Mouse (Mus musculus): ENCODE measurements around the gene Slc2a2.
"Not testable (repeated sequence)": the region's sequence is repeated elsewhere in the genome, so short reads cannot be mapped to it uniquely, and the experiment has no call there.

The Slc2a2 gene

DNA sequence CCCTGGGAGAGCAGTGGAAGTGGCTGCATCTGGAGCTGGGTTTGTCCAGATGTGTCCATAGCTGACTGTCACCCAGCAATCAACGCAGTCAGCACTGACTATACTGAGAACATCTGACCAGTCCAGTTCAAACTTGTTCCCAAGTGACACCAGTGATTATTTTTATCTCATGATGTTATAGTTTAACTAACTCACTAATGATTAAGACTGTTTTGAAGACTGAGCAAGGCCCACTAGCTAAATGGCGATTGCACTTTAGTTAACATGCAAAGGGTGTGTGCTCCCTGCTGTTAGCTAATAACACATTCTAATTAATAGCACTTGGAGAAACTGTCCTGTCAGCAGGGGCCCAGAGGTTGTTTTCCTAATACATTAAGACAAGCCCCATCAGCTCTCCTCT lies 39.3 kb downstream of the Slc2a2 start:
- DNase-seq = peak; percentile 88

DNA sequence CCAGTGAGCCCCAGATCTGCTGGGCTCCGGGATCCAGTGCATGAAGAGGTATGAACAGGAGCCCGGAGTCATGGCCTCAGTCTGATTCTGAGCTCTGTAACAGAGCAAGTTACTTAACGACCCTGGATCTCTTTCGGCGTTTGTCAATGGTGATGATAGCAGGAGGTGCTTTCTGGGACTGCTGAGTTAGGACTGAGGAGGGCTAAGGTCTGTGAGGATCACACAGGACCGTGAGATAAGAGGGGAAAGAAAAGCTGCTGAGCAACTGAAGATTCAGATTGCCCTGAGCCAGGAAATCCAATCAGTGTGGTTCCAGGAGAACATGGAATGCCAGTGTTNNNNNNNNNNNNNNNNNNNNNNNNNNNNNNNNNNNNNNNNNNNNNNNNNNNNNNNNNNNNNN lies 42.6 kb downstream of the Slc2a2 start:
- DNase-seq = no peak

DNA sequence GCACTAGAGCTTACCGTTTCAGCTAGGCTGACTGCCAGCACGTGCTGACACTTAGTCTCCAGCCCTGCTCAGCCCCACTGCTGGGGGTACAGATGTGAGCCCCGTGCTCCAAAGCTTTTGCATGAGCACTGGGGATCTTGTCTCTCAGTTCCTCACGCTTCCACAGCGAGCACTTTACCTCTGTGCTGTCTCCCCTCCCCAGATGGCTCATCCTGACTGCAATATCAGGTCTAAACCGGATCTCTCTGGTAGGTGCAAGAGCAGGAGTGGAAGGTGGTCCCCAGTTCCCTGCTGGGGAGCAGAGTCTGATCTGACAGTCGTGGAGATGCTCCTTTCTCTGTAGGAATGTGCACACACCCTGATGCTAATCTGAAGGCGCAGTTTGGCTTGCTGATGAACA lies 45.5 kb downstream of the Slc2a2 start:
- no peak for DNase-seq

DNA sequence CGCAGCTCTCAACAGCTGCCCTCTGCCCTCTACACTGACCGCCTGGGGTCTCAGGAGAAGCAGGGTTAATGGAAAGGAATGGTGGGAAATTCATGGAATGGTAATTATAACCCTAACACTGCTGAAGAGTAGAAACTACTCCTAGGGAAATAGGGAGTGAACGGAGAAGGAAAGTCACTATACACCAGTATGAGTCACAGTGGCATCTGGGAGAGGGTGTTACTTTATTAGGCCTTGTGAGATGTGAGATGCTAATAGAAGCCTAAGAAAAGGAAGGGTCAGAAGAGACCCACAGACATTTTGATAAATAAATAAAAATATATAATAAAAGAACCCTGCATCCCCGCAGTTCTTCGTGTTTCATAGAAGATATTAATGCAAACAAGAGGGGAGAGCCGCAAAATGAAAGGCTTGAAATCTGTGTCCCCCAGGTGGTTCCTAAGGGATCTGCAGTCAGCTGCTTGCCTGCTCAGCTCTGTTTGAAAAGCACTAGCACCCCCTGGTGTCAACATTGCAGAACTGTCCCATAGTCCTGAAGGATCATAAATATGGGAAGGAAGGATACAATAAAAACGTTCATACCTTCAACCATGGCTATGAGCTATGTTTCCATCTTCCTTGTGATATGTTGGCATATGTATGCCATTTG lies 48.3 kb downstream of the Slc2a2 start:
- peak; percentile 84 for DNase-seq

DNA sequence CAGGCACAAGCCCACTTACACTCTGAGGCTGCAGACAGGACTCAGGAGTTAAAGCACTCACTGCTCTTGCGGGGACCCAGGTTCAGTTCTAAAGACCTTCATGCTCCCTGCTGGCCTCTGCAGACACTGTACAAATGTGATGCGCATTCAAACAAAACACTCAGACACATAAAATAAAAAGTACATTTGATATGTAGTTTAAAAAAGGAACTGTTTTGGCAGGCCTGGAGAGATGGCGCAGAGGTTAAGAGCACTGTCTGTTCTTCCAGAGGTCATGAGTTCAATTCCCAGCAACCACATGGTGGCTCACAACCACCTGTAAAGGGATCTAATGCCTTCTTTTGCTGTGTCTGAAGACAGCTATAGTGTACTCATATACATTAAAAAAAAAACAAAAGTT lies 50.4 kb downstream of the Slc2a2 start:
- no peak for DNase-seq

DNA sequence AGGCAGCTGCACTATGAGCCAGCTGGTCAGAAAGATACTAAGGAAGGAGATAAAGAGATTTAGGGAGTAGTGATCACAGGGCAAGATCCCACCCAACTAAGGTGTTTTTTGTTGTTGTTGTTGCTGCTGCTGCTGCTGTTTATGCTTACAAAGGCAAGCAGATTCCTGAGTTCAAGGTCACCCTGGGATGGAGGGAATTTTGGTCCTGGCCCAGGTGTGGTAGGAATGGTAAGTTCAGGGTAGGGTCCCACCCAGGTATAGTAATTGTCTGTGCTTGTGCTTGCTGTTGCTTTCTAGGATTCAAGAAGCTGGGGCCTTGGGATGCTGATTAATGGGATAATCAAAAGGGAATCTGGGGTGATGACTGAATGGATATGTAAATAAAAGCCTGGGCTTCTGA lies 51.3 kb downstream of the Slc2a2 start:
- DNase-seq = no peak

DNA sequence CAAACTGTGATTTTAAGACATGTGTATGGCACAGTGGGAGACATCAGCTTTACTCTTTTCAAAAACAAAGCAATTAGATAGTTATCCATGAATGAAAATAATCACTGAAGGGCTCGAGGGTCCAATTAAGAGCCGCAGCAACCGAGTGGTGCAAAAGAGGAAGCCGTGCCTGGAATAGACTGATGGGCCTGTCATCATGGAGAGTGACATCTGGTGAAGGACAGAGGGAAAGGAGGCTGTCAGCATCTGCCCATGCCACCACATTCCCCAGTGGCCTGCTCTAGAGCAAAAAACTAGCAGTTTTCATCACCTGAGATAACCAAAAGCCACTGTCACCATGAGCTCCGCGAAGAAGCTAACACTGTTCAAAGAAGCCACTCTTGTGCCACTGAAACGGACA lies 57.8 kb downstream of the Slc2a2 start:
- no peak for DNase-seq

DNA sequence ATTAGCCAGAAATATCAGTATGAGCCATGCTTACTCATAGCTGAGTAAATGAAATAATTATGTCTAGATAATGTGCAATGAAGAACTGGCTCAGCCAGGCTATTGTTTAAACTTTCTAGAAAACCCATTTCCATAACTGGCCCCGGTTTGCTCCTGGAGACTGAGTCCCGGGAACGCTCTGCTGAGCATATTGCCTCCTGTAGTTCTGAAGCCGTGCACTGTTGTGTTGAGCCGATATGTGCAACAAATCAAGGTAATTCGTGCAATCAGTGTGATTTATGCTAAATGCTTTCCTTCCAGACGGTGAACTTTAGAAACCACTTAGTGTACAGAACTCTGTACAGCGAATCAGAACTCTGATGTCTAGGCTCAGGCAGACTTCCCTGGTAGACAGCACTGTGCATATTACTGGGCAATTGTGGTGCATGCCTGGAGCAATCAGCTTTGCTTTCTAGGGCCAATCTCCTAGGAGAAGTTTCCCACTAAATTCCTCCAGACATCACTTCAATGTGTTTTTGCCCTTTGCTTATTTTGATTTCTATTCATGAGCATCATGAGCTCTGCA lies 63.6 kb downstream of the Slc2a2 start:
- DNase-seq = no peak

DNA sequence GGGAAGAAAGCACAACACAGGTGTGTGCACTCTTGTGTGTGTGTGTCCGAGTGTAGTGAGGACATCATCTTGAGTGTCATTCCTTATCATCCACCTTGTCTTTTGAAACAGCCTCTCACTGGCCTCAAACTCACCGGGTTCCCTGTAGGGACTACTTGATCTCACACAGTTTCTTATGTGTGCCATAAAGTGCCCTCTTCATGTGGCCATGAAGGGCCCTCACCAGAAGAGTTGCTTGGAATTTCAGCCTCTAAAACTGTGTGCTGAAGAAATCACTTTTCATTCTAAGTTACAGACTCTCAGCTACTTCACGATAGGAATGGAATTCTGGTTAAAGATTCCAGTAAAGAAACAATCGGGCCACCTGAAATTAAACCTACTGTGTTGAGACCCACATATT lies 69.2 kb downstream of the Slc2a2 start:
- no peak for DNase-seq

DNA sequence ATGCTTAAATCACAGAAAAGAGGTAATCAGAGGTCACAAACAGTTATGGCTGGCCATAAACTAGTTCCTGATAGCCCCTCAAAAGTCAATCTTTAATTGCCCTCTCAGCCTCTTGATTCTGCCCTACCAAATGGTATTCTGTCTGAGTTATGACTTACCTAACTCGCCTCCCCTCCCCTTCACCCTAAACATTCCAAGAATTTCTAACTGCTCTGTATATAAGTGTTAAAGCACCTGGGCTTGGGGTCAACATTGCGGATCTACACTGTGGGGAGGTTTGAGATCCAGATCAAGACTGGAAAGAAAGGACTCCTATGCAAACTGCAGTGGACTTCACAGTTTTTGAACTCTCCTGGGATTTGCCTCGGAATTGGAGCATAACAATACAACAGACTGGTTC lies 70.5 kb downstream of the Slc2a2 start:
- no peak for DNase-seq

DNA sequence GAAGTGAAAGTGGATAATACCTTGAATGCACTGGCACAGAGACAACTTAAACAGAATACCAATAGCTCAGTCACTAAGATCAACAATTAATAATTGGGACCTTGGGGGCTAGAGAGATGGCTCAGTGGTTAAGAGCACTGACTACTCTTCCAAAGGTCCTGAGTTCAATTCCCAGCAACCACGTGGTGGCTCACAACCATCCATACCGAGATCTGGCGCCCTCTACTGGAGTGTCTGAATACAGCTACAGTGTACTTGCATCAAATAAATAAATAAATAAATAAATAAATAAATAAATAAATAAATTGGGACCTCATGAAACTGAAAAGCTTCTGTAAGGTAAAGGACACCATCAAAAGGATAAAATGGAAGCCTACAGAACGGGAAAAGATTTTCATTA lies 75.2 kb downstream of the Slc2a2 start:
- not testable (repeated sequence) for DNase-seq

DNA sequence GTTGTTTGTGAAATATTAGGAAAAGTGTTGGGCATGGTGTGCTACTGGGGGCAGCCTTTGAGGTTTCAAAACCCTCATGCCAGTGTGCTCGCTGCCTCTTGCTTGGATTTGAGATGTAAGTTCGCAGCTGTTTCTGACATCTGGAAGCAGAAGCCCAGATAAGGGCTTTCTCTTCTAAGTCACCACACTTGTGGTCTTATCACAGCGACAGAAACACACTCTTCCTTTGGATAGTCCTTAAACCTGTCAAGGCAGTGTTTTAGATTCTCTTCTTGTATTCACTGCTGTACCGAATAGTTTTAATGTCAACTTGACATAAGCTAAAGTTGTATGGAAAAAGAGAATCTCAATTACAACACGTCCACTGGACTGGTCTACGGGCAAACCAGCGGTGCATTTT lies 77.7 kb downstream of the Slc2a2 start:
- DNase-seq = no peak

DNA sequence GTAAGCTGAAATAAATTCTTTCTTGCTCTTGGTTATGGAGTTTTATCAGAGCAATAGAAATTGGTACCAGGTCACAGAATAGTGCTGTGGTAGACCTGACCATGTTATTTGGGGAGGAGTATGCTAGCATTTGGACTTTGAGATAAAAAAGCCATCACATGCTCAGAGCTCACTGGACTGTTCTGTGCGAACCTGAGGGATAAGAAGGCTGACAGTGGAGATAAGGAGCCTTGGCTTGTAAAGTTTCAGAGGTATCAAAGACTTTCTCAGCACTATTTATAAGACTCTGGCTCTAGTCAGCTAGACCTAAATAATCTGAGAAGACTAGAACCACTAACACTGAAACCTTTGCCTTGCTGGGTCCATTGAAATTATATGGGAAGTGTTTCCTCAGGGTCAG lies 78.3 kb downstream of the Slc2a2 start:
- DNase-seq = no peak

DNA sequence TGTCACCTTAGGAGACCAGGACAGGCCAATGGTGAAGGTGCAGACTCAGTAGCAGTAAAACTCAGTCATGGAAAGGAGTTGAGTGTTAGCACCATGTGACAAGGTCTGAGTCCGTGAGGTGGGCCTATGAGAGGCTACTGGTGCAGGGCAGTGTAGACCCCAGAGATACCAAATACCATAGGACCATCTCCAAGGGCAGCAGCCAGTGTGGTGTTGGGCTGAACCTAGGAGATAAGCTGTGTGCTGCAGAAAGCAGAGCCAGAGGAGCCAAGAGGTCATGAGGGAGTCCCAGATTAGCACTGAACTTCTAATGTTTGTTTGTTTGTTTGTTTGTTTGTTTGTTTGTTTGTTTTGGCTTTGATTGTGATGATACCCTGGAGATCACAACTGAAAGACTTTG lies 78.8 kb downstream of the Slc2a2 start:
- DNase-seq = no peak

DNA sequence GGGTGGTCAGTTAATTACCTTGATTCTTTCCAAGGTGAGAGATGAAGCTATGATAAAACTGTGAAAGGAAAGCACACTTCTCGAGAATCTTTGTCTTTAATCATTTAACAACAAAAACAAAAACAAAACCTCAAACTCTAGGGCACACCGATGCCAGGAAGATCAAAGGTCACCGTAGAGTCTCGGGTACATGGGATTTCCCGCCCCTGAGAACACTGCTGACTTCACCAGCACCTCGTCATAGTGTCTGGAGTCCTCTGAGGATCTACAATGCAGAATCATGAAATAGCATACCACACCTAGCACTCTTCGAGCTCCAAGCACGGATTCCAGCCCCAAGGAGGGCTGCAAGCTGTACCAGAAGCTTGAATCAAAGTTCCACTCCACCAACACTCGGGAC lies 82.8 kb downstream of the Slc2a2 start:
- peak; percentile 62 for DNase-seq
